Mouse (Mus musculus): Measurements from ENCODE around the gene Smoc2.

GRCm38 (mm10) chr17:14246266-14246665 lies 33.0 kb upstream of the Smoc2 start:
- TF ChIP-seq CTCF (conservative IDR thresholded peaks at IDR 0.05; ENCODE audit: insufficient read depth, insufficient read length, low read depth, low read length): no peak
- TF ChIP-seq POLR2A (IDR thresholded peaks at IDR 0.05; ENCODE audit: low read depth, low read length): no peak
